Mouse (Mus musculus) A20 (cell line): ENCODE measurements around the gene Arl13b.
A peak's percentile ranks its signal among the peaks of the same experiment; 100 is the strongest.

ENCODE experiments used
- DNase-seq: peaks from one replicate; pipeline ENCODE4 v3.0.0-alpha.2; 2011; ENCODE audit warnings: low read depth, low spot score

Arl13b gene

DNA sequence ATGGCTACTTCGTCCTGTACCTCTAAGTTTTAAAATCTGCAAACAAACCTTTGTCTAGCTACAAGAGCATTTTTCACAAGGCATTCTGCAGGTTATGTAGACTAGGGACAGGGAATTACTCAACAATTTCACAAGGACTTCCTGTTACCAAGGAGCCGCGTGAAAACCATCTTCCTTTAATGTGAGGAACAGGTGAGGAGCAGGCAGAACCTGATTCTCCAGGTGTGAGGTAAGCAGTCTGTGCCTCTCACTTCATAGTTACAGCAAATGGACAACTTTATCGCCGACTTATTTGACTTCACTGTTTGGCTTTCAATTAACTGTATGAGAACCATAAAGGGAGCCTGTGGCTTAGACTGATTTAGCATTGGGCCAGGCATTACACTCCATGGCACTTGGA is 32.3 kb downstream of the Arl13b start, which contains the start of gene Stx19:
Stx19 (plus strand) TSS at position 186 of the 400 bp plus-strand sequence.
- DNase-seq = no peak

DNA sequence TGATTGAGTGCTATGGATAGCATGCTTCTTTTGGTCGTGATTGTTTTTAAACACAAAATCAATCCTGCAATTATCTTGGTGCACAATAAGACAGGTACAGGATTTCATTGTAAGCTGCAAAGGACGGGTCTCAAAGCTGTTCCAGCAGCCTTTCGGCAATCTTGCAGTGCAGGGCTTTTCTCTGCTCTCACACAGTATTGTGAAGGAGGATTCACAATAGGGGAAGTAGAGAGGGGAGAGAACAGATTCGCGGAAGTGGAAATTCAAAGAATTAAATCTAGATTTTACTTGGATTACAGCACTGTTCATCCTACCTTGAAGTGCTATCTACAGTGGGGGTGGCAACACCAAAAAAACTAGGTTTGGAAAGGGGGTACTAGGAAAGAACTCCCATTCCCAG is 33.0 kb downstream of the Arl13b start:
- no peak for DNase-seq

DNA sequence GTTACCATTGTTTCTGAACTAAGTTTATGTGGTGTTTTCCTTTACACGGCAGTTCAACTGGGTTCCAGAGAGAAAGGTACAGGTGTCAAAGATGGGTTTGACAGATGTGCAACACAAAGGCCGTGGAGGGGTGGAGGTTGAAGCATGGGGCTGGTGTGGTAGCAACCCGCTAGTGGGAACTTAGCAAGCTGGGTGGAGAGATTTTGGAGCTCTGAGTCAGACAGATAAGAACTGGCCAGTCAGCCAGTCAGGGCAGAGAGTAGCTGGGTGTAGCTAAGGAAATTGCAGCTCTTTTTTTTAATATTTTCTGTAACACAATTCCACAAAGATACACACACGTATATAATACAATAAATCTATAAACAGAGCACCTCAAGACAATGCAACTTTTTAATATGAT is 36.0 kb downstream of the Arl13b start:
- DNase-seq = no peak

DNA sequence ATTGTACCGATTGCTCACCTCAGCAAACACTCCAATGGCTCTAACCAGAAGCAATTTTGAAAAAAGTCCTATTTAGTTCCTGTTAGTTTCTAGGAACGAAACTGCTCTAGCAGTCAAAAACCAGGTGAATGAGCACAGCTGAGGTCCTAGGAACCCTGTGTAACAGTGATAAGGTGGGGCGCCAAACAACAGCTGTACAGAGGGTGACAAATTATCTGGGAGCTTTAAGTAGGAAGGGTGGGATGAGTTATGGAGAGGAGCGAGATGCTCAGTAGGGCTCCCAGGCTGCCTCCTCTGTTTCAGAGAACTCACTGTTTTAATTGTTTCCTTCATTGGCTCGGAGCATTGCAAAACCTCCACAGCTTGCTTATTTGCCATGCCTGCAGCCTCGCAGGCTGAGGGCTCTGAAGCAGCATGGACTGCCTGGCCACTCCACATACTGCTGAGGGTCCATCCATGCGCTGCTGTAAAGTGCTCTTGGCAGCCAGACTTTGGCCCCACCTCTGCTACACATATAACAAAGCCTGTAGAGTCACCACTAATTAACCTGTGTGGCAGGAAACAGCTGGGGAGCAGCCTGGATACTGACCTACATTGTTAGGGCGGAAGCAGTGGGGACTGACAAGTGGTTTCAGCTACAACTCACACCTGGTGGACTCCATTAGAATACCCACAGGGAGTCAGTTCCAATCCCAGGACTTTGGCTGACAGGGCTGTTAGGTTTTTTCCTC is 39.4 kb downstream of the Arl13b start:
- DNase-seq = no peak

DNA sequence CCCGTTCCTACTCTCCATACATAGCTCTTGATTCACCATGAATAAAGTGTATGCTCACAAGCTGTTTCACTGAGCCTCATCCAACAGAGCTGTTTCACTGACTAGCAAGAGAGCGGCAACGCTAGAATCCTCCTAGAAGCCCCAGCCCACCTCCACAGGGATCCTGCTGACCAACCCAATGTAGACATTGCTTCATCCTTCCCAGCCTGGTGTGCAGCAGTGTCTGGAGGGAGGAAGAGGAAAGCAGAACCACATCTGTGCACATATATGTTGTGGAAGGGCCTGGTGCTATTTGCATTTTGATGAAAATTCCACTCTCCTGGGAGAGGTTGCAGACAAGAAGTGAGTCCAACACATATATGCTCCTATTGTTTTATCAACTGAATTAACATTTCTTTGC is 42.2 kb downstream of the Arl13b start:
- no peak for DNase-seq

DNA sequence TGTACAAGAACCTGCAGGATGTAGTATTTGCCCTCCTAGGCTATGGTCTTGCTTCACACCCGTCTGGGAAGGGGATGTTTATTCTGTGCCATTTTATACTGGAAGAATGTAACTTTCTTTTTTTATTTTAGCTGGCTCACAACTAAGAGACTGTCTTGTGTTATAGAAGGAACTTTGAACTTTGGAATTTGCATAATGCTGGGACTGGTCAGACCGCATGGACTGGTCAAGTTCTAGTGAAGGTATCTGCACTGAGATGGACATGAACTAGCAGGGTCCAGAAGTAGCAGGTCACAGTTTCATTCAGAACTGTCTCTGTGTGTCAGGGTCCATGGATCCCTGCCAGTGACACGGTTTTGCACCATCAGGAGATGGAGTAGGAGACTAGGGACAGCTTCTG is 47.0 kb downstream of the Arl13b start:
- DNase-seq = no peak

DNA sequence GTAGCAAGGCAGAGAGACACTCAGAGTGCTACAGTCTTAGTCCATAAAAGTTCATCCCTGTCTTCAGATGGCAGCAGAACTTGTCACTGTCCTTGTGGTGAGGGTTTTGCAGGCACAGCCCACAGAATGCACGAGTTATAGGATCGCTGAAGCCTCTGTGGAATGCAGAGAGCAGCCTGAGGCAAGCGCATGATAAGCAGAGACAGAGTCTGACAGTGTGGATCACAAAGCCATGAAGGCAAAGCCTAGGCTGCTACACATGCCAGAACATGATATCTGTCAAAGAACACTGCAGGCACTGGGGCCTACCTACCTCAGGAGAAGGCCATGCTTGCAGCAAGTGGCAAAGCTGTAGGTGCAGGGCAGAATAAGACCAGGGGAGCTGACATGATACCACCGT is 47.4 kb downstream of the Arl13b start:
- no peak for DNase-seq

DNA sequence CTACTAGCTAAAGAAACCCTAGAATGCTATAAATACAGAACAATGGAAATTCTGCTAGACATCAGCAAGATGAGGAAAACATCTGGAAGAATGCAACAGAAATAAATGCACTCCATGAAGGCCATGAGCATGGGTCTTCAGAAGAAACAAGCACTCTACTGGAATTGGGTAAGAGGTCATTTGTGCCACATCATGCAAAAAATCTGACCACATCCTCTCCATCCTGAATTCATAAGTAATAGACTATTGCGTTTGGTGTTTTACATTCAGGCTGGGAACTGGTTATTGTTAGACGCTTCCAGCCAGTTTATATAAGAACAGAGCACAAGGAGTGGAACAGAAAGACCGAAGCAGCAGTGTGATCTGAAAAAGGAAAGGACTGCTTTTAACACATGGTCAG is 48.0 kb downstream of the Arl13b start:
- no peak for DNase-seq

DNA sequence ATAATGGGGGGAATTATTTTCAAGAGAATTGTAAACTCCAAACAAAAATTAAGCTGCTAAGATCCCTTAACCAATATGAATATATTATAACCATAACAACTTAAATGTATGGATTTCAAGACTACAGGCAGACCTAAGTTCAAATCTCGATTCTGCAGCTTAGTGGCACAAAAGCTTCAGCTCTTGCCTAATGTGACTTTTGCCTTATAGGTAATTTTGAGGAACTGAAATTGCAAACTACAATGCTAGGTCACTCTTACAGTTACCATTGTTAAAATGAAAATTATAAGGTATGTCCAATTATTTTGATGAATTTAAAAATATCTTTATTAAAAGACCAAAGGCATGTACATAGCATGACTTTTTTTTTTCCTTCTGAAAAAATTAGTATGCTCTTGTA is 50.2 kb downstream of the Arl13b start:
- no peak for DNase-seq

DNA sequence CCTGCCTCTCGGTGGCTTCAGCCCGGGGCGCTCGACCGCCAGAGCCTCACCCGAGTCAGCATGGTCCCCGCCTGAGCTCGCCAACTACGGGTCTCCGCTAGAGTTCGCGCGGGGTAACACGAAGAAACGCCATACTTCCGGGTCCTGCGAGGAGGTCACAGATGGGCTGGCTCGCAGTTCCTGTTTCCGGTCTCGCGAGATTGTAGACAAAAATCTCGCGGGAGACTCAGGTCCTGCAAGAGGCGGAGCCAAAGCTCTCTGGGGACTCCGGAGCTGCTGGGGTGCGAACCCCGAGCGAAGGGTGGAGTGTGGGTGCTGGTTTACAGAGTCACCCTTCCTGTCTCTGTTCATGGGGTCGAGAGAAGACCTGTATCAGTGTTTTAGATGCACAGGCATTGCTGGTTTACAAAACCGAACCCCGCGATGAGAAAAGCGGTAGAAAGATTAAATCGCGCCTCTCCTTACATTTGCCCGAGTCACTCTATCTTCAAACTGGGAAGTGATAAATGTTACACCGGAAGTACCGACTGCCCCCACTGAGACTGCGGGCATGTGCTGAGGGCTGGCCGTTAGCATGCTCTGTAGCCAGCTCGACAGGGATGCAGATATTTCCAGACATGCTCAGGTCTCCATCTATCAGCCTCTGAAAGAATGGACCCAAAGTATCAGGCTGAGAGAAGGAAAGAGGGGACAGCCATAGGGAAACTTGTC is 60.1 kb downstream of the Arl13b start, which contains the start of gene Nsun3:
Nsun3 (minus strand) TSS at position 198 of the 711 bp plus-strand sequence.
- peak; percentile 98 for DNase-seq

DNA sequence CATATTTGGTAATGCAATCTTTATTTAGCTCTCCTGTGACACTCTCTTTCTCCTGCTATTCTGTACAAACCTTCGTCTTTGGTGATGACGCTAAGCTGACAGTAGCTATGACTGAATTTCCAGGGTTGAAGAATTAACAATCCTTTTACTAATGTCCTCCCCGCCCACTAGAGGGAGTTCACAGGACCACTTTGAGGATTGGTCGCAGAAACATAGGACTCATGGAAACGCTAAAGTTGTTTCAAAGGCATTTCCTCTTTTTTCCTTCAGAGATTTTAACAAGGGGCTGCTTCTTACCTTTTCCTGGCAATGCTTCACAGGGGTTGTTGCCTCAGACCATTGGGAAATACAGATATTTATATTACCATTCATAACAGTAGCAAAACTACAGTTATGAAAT is 64.6 kb downstream of the Arl13b start:
- DNase-seq = peak; percentile 16

DNA sequence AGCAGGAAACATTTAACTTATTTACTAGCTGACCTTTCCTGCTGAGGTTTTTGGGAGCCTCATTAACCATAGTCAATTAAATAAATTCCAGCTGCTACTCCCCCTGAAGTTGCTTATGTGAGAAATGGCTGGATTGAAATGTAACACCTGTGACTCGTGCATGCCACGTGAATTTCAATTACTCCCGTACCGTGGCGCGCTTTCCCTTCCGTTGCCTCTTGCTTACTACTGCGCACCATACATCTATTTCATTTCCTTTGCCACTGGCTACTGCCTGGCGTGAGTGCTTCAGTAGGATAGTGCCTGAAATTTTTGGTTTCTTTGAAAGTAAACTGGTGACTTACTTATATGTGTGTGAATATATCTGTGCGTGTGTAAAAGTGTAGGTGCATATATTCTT is 68.6 kb downstream of the Arl13b start:
- DNase-seq = no peak

DNA sequence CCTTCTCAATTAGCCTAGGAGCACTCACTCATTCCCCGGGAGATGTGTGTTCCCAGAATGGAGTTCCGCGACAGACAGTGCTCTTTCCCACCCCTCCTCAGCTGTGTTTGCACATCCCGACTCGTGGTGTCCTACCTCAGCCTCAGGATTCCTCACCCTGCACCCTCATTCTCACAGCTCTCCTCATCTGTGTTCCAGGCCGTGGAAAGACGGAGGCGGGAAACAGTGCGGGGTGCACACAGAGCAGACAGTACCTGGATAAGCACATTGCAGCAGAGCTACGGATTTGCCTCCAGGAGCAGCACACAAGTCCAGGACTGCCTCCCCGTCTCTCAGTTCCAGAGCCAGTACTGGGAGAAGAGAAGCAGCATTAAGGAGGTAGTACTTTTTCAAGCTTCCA is 70.8 kb downstream of the Arl13b start:
- no peak for DNase-seq

DNA sequence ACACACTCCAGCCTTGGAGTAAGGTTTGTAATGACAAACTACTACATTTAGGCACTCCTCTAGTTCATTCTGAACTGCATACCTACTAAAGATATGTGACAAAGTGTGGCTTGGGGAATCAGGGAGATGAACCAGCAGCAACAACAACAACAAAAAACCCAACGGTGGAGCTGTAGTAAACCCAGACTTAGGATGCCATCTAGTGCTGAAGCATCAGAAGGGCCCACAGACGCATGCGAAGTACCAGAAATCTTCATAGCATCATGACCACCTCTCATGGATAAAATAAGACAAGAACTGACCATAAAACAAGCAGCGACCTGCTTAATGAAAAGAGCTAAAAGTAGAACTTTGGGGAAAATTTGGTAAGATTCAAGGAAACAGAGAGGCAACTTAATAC is 73.4 kb downstream of the Arl13b start:
- DNase-seq = peak; percentile 12

DNA sequence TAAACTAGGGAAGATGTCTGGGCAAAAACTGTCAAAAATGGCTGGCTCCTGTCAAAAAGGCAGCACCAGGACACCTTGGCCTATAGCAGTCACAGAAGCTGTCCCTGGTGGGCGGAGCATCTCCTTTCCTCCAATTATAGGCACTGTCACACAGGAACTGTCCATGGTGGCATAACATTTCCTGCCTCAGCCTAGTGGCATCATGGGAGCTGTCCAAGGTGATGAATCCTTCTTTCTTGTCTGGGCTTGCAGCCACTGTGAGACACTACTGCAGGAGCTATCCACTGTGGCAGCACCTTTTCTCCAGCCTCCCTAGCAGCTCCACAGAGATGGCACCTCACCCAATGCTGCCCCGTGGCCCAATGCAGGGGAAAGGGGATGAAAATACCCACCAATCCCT is 88.5 kb downstream of the Arl13b start:
- peak; percentile 81 for DNase-seq

DNA sequence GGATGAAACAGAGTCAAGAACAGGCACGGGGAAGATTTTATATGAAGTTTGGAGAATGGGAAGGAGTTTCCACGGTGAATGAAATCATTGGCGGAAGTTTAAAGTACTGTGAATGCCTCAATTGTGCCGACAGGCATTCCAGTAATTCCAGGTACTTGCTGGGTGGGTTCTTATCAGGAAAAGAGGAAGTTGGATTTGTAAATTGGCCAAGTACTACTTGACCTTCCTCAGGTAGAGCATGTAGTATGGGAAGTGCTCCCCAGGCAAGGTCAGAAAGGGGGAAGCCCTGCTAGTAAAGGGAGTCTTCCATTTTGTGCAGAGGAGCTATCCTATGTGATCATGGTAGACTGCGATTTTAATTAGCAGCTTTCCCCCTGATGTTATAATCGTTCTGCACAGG is 91.5 kb downstream of the Arl13b start:
- no peak for DNase-seq

DNA sequence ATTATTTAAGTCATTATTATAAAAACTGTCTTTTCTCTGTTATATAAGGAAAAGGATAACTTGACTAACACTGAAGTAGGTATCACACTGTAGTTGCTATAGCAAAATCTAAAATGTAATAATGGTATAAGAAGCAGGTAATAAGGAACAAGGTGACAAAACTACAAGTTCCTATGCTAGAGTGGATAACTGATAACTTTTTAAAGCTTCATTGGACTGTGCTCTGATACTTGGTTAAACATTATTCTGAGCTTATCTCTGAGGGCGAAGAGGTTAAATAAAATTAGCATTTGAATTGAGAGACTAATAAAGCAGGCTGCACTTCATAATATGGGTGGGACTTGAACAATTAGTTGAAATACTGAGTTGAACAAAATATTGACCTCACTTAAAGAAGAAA is 93.2 kb downstream of the Arl13b start:
- no peak for DNase-seq

DNA sequence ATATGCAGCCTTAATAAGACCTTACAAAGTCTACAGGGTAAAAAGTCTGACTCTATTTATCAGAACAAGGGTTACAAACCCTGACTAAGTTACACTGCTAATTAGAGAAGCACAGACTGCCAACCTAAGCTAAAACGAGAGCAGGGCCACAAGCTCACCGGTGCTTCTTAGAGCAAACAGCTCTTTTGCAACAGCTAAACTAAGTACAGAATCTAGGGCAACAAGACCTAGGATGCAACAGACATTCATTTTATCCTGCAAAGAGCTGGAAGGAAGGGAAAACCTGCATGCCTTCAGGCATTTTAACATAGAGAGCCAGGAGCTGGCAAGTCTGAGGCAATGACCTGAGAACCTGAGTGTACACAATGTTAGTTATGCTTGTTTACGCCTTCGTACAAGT is 93.8 kb downstream of the Arl13b start:
- no peak for DNase-seq

DNA sequence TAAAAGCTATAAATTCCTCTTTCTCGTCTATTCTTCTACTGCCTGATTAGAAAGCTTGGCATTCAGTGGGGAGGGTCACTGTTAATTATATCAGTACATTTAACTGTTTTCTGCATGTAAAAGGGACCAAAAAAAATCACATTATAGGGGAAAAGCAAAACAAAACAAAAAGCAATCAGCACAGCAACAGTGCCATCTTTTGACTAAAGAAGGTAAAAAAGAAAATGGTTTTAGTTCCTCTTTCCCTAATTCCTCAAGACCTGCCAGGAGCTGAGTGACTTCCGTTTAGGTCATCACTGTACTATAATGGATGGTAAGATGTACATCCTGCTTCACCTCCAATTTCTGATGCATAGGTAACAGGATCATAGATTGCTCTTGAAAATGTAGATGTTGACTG is 101.0 kb downstream of the Arl13b start:
- DNase-seq = peak; percentile 48
